Mouse (Mus musculus) gastrocnemius, postnatal 25 days (tissue): Measurements from ENCODE around the gene Phc1. TPM values are rescaled to one million over a fixed set of nuclear protein-coding genes. Genes with fewer than 3 reads are reported as not detected.

Experiments
- DNase-seq: peaks from one replicate; pipeline ENCODE4 v3.0.0; 2022
- total RNA-seq, 2 experiments: library from RNA; stranded (reverse); gene quantifications; 1 replicate in 1 of 2; 2 replicates in 1 of 2; pipeline ENCODE4 v1.2.3; 2021

Gene Phc1
- total RNA-seq, 2 experiments from 2014 or later = 16.1 to 17.6 TPM

DNA sequence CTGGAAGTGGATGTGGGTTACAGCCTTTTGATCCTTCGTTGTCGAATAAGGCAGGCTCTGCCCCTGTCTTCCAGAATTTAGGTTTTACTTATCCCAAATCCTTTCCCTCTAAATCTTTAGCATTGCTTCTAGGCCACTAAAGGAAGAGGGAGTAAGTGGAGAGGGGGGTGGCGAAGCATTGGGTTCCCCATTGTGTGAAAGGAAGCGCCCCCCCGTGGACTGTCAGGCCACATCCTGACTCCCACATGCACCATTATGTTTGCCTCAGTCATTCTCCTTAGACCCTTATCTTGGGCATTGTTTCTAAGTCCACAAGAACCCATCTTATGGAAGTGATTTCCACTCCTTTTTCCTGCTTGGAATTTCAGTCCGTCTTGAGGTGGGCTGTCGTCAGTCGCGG, 45.1 kb downstream of the Phc1 start:
- no peak for DNase-seq

DNA sequence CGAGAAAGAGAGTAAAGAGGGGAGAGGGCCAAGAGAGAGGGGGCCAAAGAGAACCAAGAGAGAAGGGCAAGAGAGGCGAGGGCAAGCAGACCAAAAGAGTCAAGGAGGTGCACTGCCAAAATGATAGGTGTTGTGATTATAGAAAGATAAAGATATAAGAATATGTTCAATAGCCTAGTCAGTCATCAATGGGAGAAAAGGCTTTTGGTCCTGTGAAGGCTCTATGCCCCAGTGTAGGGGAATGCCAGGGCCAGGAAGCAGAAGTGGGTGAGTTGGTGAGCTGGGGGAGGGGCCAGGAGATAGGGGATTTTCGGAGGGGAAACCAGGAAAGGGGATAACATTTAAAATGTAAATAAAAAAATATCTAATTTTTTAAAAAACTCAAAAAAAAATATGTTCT, 46.1 kb downstream of the Phc1 start:
- DNase-seq = no peak

- no peak for DNase-seq
These were observed 46.6 kb downstream of the Phc1 start for GRCm38 (mm10) chr6:122293796-122294195.

- no peak for DNase-seq
These were observed 47.2 kb downstream of the Phc1 start for GRCm38 (mm10) chr6:122293121-122293520.

DNA sequence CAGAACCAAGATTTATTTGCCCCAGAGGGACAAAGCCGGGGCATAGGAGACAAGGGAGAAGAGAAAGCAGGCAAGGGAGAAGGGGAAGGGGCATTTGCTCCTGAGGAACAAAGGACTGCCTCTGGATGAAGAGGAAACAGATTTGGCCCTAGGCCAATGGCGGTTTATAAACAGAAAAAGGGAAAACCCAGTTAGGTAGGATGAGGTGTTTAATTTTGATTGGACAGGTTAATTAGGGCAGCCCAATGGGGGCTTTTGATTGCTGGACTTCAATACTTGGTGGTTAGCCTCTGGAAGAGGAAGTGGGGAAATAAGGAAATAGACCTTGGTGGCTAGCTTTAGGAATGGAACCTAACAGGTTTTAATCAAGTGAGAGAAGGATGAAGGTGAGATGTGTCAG, 48.2 kb downstream of the Phc1 start:
- no peak for DNase-seq

- DNase-seq = no peak
These were observed 48.6 kb downstream of the Phc1 start for GRCm38 (mm10) chr6:122291735-122292134.

- no peak for DNase-seq
These were observed 49.1 kb downstream of the Phc1 start for GRCm38 (mm10) chr6:122291264-122291663.

DNA sequence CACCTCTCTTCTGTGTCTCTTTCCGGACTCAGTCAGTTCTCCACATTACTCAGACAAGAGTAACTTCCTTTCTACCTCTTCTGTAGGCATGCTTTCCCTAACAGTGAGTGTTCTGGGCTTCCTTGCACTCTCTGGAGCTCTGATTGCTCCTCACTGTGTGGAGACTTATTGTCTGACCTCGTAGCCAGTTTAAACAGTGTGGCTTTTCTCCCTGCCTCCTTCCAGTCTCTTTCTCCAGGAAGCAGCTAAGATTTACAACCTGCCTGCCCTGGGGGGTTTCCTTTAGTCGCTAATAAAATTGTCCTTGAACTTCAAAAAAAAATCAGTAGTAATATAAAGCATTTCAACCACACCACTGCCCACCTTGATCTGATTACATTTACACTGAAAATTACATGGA, 50.1 kb downstream of the Phc1 start:
- DNase-seq = no peak

DNA sequence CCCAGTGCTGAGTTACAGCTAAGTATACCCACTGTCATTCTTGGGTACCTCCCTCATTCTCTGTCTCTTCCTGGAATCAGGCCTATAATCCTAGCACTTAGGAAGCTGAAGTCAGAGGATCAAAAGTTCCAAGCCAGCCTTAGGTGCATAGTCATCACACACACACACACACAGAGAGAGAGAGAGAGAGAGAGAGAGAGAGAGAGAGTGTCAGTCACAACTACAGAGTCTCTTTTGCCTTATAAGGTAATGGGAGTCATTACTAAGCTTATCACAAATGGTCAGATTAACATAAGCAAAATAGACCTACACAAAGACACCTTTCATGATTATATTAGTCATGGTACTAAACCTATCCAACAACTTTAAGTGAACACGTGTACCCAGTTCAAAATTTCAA, 51.0 kb downstream of the Phc1 start:
- DNase-seq = no peak

GRCm38 (mm10) chr6:122288263-122288662, 52.1 kb downstream of the Phc1 start:
- no peak for DNase-seq

- no peak for DNase-seq
These were observed 55.5 kb downstream of the Phc1 start for GRCm38 (mm10) chr6:122284823-122285222.

GRCm38 (mm10) chr6:122284304-122284703, 56.1 kb downstream of the Phc1 start:
- no peak for DNase-seq

DNA sequence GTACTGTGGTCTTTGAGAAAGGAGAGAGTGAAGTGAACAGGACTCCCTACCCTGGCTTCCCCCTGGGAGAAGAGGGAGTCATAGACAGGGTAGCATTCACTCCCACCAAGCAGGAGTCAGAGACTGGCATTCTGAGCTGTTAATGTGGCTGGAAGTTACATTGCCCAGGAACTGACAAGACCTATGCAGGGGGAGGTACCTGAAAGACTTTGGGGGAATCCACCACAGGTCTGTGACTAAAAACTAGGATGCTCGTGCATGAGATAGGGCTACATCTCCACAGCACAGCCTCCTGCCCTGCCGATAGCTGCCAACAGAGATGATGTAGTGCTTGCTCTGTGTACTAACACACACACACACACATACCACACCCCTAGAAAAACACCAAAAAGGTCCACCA, 56.9 kb downstream of the Phc1 start:
- no peak for DNase-seq

GRCm38 (mm10) chr6:122282782-122283181, 57.6 kb downstream of the Phc1 start, which contains the start of gene Klrg1:
Gene Klrg1, minus strand, starts transcription at chr6:122282882.
- DNase-seq = no peak

DNA sequence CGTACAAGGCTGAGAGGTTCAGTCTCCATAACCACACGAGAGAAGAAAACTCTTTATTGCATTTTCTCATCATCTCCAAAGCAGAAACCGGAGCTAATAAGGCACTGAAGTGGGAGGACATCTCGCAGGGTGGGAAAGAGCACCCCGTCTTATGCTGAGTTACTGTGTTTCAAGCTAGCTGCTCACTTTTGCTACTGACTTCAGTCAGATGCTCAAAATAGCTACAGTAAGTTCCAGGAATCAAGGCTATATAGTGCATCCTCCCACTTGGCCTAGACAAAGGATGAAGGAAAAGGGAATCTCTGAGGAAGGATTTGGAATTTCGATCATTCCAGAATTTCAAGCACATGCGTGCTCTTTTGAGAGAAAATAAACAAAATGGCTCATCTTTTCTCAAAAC, 63.8 kb downstream of the Phc1 start:
- no peak for DNase-seq

GRCm38 (mm10) chr6:122274546-122274945, 65.8 kb downstream of the Phc1 start:
- DNase-seq = no peak

DNA sequence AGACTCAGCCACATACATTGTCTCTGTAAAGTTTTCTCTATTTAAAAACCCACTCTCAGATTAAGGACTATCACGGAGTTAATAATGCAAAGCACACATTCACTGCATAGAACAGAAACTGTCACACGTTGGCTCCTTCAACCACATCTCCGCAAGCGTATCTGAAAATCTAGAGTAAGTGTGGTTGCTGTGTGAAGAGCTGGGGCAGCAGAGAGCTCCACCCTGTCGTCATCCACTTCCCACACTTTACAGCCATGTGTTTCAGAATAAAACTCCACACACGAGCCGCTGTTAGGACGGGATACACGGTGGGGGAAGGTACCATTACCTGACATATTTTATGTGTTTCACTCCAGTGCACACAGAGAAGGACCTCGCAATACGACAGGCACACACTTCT, 70.2 kb downstream of the Phc1 start:
- no peak for DNase-seq

DNA sequence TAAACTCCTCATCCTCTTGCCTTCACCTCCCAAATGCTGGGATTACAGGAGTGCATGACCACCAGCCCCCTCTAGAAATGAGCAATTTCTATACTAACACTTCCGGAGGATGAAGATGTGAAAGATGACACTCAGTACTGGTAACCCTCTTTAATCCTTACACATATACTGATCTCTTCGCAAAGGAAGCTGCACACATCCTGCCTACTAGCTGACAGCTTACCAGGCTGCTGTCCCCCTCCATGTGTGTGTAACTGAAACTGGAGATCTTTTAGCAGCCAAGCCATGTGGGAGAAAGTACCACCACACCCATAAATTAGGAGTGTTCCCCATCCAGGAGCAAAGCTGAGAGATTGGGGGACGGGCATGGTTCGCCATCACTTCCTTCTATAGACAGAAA, 71.2 kb downstream of the Phc1 start:
- DNase-seq = no peak

DNA sequence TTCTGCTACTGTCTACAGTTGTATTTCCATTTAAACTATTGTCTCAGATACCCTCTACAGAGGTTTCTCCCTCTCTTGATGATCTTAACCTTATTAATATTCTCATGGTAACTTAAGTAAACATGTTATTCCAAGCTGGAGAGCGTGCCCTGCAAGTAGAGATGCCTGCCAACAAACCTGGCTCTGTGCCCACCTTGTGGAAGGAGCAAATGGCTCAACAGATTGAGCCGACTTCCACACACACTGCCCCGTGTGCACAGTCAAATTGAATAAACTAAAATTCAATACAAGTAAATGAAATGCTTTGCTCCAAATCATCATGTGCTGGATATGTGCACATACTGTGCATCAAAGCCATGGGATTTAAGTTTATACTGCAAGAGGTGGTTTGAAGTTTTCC, 71.8 kb downstream of the Phc1 start:
- peak; percentile 15 for DNase-seq

Other genes starting within 250 kb of the Phc1 start
- gene Klrg1, start 57.7 kb downstream of the Phc1 start, total RNA-seq = not detected
- 10 to 100 TPM; 20.2 to 20.3 TPM for gene M6pr, start 31.8 kb downstream of the Phc1 start, total RNA-seq
- gene Rimklb, start 158.2 kb upstream of the Phc1 start, total RNA-seq = under 1 TPM; 0.82 to 0.88 TPM
- 10 to 100 TPM; 51.1 to 85.7 TPM for gene Mfap5, start 165.3 kb upstream of the Phc1 start, total RNA-seq
- gene Aicda, start 213.2 kb upstream of the Phc1 start, total RNA-seq = not detected